Comparison of ENCODE assay signal across 25 mouse cellular contexts in the genomic region with DNA sequence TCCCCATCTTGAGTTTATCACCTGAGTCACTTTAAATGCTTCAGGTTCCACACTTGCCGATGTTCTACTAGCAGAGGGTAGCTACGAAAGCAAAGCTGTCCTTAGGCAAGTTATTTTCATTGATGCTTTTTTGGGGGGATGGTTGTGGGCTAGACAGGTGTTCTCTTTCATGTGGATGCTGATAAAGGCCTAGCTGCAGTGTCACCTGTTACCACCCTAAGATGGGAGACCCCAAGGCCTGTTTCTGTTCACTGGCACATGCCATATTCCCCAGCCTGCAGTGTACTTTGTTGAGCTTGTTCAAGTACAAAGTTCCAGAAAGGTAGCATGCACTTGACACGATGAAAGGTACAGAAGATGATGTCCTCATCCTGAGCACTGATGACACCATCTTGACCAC.
"Had no signal": no experiment of that assay in that cellular context is flagged by ENCODE, and none has a peak within 500 bp of the region (broad histone marks: within the 10 kb centered on the region; RNA-seq: fewer than 3 reads in every experiment).

No protein-coding gene starts in this region.

- H3K4me1 ChIP-seq: heart, embryonic 13.5 days; heart, embryonic 15.5 days; hindbrain, embryonic 10.5 days; hindbrain, embryonic 12.5 days; intestine, embryonic 15.5 days; limb, embryonic 10.5 days; limb, embryonic 12.5 days had no signal

- H3K36me3 ChIP-seq: heart, embryonic 13.5 days; heart, embryonic 15.5 days; hindbrain, embryonic 10.5 days; hindbrain, embryonic 12.5 days; intestine, embryonic 15.5 days; limb, embryonic 10.5 days; limb, embryonic 12.5 days had no signal

- H3K4me3 ChIP-seq: heart, adult 2 months; heart, embryonic 13.5 days; heart, embryonic 15.5 days; hindbrain, embryonic 10.5 days; hindbrain, embryonic 12.5 days; intestine, embryonic 15.5 days; limb, embryonic 10.5 days; limb, embryonic 12.5 days had no signal

- DNase-seq: gastrocnemius, postnatal 14 days; gastrocnemius, postnatal 36 days; heart, adult 11 months; heart, adult 2 months; heart, postnatal 4 days; kidney, adult 18-20 months; kidney, adult 8-10 months; kidney, postnatal 10 days; kidney, postnatal 25 days; layer of hippocampus, adult 9-11 months; layer of hippocampus, postnatal 36 days; liver had no signal

- H3K9ac ChIP-seq: heart, embryonic 13.5 days; heart, embryonic 15.5 days; hindbrain, embryonic 12.5 days; hindbrain, embryonic 14.5 days; intestine, embryonic 15.5 days; limb, embryonic 12.5 days had no signal

- H3K27me3 ChIP-seq: heart, embryonic 13.5 days; heart, embryonic 15.5 days; hindbrain, embryonic 12.5 days; intestine, embryonic 15.5 days; limb, embryonic 12.5 days had no signal

- H3K4me2 ChIP-seq: heart, embryonic 11.5 days; heart, embryonic 13.5 days; heart, embryonic 15.5 days; hindbrain, embryonic 12.5 days; hindbrain, embryonic 14.5 days; intestine, embryonic 15.5 days; limb, embryonic 12.5 days; liver, embryonic 11.5 days had no signal

- H3K27ac ChIP-seq: heart, adult 2 months; heart, embryonic 13.5 days; heart, embryonic 15.5 days; hindbrain, embryonic 10.5 days; hindbrain, embryonic 12.5 days; hindbrain, embryonic 14.5 days; intestine, embryonic 15.5 days; limb, embryonic 10.5 days; limb, embryonic 12.5 days had no signal

- H3K9me3 ChIP-seq: heart, embryonic 15.5 days; intestine, embryonic 15.5 days; limb, embryonic 10.5 days; limb, embryonic 12.5 days had no signal

- ATAC-seq: hindbrain, embryonic 16.5 days; inflammation-experienced regulatory T-cells, adult 6 months; intestine, embryonic 15.5 days; intestine, postnatal 0 days had no signal
